Mouse (Mus musculus) v-Abl transformed pro-B cells (cell line): ENCODE measurements around the gene Itga2b.

ENCODE experiments used
- in situ Hi-C, 2 experiments: fragments of 400-800 bp; cut with MboI; formaldehyde crosslinking; loops; one replicate each; pipeline ENCODE4 v1.15.1; 2025; ENCODE audit not compliant: unreplicated experiment in 2 of 2

Gene Itga2b

DNA sequence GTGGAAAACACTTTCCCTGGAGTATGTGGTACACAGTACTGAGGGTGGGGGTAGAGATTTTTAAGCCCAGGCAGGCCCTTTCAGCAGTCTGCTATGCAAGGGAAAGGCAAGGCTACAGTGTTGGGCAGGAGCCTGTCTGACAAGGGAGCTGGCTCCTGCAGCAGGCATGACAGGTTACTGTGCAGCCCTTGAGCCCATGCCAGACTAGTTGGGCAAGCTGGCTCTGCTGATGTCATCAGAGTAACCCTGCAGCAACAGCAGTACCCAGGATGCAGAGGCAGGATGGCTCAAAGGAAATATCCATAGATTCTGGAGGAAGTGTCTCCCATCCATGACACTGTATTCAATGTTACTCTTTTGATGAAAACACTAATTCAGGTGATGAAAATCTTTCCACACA, 51.0 kb downstream of the Itga2b start:
- in situ Hi-C loops: no loop called here

GRCm38 (mm10) chr11:102417160-102417559, 52.8 kb downstream of the Itga2b start:
- in situ Hi-C loops: no loop called here

DNA sequence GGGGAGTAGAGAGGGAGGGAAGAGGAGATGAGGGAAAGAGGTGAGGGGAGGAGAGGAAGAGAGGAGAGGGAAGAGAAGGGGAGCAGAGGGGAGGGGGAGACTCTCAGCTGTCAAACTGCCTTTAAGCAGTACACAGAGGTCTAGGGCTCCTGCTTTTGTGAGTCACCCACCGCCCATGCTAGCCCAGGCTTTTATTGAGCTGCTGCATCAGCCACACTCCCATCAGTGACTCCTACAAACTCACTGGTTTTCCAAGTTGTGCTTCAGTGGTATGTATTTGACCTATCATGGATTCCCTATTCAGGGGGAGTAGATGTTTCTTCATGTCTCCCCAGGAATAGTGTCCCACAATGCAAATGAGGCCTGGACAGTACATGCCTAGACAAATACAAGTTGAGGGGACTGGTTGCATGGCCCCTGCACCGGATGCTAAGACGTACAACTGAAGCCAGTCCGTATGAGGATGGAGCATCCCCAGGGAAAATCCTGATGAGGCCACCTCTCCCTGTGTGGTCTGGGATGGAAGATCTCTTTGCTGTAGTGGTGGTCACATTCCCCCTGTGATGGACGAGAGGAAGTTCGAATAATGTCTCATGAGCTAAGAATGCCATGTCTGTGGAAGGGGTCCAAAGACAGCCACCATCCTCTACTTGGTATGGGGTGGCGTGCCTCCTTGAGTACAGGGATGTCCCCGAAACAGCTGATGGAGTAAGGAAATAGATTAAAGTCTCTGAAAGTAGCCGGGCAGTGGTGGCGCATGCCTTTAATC, 54.7 kb downstream of the Itga2b start:
- in situ Hi-C loops: no loop called here

GRCm38 (mm10) chr11:102413059-102413458, 56.9 kb downstream of the Itga2b start:
- in situ Hi-C loops: loop anchor here (5.0 kb wide), 2 partner anchors 106 to 111 kb away; no protein-coding TSS in a partner anchor

DNA sequence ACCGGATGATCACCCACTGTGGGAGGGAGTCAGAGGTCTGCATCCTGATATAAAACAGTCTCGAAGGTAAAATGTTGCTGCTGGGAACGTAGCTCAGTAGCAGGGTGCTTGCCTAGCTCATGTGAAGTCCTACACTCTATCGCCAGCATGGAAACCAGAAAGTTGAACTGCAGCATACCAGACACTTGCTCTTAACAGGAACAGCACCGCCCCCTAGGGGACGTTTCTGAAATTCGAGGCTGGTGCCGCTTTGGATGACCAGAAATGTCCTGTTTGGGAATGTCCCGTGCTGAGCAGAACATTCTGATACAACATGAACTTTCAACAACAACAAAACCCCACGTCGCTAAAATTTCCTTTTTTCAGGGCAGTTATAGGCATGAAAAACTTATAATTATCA, 58.2 kb downstream of the Itga2b start:
- in situ Hi-C loops: loop anchor here (5.0 kb wide), 2 partner anchors 104 to 109 kb away; no protein-coding TSS in a partner anchor

- in situ Hi-C loops: loop anchor here (5.0 kb wide), 2 partner anchors 104 to 109 kb away; no protein-coding TSS in a partner anchor
Measured at GRCm38 (mm10) chr11:102411061-102411460, 58.9 kb downstream of the Itga2b start.

DNA sequence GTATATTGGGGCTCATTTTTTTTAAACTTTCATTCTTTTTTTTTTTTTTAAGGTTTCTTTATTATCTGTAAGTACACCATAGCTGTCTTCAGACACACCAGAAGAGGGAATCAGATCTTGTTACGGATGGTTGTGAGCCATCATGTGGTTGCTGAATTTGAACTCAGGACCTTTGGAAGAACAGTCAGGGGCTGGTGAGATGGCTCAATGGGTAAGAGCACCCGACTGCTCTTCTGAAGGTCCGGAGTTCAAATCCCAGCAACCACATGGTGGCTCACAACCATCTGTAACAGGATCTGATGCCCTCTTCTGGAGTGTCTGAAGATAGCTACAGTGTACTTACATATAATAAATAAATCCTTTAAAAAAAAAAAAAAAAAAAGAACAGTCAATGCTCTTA, 59.6 kb downstream of the Itga2b start:
- in situ Hi-C loops: loop anchor here (5.0 kb wide), 2 partner anchors 103 to 108 kb away; no protein-coding TSS in a partner anchor

- in situ Hi-C loops: loop anchor here (5.0 kb wide), 2 partner anchors 103 to 108 kb away; no protein-coding TSS in a partner anchor
Measured at GRCm38 (mm10) chr11:102409795-102410330, 60.1 kb downstream of the Itga2b start.

GRCm38 (mm10) chr11:102408888-102409794, 60.8 kb downstream of the Itga2b start:
- in situ Hi-C loops: no loop called here

GRCm38 (mm10) chr11:102408344-102408876, 61.5 kb downstream of the Itga2b start:
- in situ Hi-C loops: no loop called here

DNA sequence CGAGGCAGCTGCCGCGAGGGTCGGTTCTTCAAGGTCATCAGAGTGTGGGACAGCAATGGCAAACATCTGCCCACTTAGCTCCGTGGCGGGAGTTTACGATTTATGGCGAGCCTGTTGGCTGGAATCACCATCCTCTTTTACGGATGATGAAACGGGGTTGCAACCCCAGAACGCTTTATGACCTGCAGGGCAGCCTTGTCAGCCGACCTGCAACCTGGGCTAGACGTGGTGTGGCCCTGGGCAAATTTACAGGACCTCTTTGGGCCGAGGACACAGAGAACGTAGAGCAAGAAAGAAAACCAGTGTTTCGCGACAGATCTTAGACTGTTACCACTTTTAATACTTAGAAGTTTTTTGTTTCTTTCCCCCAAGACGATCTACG, 62.1 kb downstream of the Itga2b start, which contains the start of gene Slc25a39:
Gene Slc25a39, minus strand, starts transcription at position 113 of the 382 bp plus-strand sequence.
- in situ Hi-C loops: no loop called here

GRCm38 (mm10) chr11:102406900-102407833, 62.8 kb downstream of the Itga2b start:
- in situ Hi-C loops: no loop called here

DNA sequence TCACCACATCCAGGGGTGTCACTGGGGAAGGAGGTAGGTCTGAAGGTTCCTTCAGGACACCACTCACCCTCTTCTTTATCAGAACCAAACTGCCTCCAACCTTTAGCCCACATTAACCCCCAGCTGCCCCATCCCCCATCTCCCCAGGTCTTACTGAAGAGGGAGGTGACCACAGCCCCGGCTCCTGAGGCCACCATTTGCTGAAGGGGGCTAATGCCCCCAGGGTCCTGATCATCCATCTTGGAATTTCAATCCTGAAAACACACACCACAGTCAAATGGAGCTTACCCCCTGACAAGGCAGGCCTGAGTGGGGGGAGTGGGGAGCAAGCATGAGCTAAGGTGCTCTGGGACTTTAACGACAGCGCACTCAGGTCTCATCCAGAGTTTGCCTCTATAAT, 63.5 kb downstream of the Itga2b start:
- in situ Hi-C loops: no loop called here

DNA sequence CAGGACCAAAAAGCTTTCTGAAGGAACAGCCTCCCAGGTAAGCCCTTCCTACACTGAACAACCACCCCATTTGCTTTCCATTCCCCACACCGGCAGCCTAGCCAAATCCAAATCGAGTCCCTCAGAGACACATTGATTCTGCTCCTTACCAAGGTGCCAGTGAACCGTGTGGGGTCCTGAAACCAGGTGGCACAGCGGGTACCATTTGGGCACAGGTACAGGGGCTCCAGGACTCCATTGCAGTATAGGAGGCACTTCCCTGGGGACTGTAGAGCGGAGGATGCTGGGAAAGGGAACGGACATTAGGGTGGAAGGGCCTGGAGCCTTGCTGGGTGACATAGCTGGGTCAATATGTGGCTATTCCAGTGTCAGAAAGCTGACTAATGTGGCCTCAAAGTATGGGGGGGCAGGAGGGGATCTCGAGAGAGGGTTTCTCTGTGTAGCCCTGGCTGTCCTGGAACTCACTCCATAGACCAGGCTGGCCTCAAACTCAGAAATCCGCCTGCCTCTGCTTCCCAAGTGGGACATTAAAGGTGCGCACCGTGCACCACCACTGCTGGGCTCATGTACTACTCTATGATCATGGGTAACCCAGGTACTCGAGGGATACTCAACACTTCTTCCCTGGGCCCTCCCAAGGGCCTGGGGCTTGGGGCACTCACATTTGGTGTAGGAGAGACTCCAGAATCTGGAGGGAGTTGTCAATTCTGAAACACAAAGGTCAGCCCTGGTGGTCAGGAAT, 64.2 kb downstream of the Itga2b start:
- in situ Hi-C loops: no loop called here

DNA sequence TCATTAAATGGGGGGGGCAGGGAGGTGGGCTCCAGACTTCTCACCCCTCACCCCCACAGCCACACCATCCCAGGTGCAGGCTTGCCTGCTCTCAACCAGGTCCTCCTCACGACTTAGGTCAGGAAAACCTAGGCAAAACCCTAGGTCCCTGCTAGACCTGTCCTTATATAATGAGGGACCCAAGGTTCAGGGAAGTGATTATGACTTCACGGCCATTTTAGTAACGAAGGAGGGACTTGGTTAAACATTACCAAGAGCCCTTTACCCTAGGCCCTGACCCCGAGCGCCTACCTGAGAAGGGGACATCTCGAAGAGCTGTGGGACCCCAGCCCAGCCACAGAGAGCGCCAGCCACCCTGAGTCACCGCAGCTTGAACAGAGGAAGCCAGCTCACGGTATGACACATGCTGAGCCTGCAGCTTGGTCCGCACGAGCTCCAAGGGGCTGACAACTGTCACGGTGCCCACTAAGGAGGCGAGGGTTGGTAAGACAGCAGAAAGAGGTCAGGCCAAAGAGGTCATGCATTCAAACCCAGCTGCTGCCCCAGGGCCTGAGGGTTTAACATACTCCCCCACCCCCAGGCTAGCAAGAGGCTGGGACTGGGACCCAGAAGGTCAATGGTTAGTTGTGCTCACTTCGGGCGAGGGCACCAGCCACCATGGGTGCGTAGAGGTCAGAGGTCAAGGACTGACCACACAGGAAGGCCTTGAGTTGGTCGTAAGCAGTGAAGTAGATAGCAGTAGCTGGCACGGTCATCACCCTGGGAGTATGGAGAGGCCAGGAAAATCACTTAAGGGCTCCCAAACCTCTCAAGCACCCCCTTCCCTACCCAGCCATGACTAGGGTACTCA, 65.5 kb downstream of the Itga2b start:
- in situ Hi-C loops: no loop called here

- in situ Hi-C loops: no loop called here
Measured at GRCm38 (mm10) chr11:102403657-102404056, 66.3 kb downstream of the Itga2b start.
